Mouse (Mus musculus) cerebellum, adult 2 months (tissue): ENCODE measurements at regions not wholly inside any gene's neighbourhood (a gene's known extent, or its start where the extent isn't known, plus 50 kb on each side); places are given as distances from the start of the nearest gene placed in this dataset.
A peak's percentile ranks its signal among the peaks of the same experiment; 100 is the strongest.

Source experiments
- DNase-seq, 2 experiments: peaks; one replicate each; pipeline ENCODE4 v3.0.0; 2021
- H3K27ac ChIP-seq: fragments of 200-500 bp; 2 replicates; pipeline ENCODE4 v1.5.1; 2012; ENCODE audit warnings: low read length, control low read depth, inconsistent platforms; ENCODE audit not compliant: insufficient read depth
- H3K27me3 ChIP-seq: fragments of 200-500 bp; 2 replicates; pipeline ENCODE4 v1.6.1; 2012; ENCODE audit warnings: inconsistent platforms, mild to moderate bottlenecking, low read length, moderate library complexity; ENCODE audit not compliant: control insufficient read depth, insufficient read depth
- H3K4me1 ChIP-seq: fragments of 200-500 bp; 2 replicates; pipeline ENCODE4 v1.6.1; 2011; ENCODE audit warnings: low read length; ENCODE audit not compliant: control insufficient read depth, insufficient read depth
- H3K4me3 ChIP-seq: fragments of 200-500 bp; replicated peaks from 2 replicates; pipeline ENCODE3; 2011; ENCODE audit warnings: mild to moderate bottlenecking, low read depth, low read length, control low read depth; ENCODE audit not compliant: insufficient read depth
- CTCF ChIP-seq: fragments of 200-500 bp; IDR thresholded peaks from 2 replicates; pipeline ENCODE4 v1.5.1; 2011; ENCODE audit warnings: low read depth, mild to moderate bottlenecking, control low read depth, low read length, moderate library complexity, borderline replicate concordance; ENCODE audit not compliant: insufficient read depth
- POLR2A ChIP-seq: fragments of 200-500 bp; IDR thresholded peaks from 2 replicates; pipeline ENCODE4 v1.6.1; 2011; ENCODE audit warnings: low read length, control low read depth, borderline replicate concordance; ENCODE audit not compliant: insufficient read depth
- WGBS: fragments of 180-500 bp; shearing (Covaris S2); methylation state at CpG from one replicate; pipeline ENCODE4 v1.1.7; 2018; 5-methylcytosine and 5-hydroxymethylcytosine counted together

DNA sequence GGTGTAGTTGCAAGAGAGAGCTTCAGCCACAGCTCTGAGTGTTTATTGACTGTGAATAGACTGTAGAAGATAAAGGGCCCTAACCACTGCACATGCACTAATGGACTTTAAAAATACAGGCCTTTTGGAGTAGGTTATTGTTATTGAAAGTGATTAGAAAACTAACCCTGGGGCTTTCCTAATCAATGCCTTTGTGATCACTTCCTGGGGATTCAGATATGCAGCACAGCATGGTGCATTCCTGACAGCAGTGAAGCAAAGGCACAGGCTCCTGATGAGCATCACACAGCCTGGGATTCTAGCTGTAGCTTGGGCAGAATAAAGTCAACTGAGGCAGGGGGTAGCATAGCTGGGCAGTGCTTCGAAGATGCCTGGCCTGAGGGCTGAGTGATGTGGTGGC is 87.3 kb downstream of the Gm11077 start:
- H3K4me1 ChIP-seq, result no peaks in the 10 kb centered on the region

DNA sequence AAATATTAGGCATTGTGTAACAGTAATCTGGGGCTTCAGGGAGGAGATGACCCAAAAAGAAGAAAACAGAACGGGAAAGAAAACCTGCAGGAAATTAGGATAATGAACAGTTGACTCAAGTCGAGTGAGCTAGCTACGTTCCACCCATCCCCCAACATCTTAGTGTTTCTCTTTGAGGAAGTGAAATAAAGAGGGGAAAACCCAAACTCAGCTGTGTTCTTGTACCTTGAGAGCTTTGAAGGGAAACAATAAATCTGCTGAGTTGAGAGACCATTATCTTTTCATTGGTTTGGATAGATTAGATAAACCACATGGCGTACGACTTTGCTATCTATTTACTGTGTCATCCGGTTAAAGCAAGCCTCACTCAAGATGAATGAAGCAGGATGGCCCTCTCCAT is 87.7 kb downstream of the Gm11077 start:
- DNase-seq, result no peak
- Histone ChIP-seq H3K4me1 (no peaks in the 10 kb centered on the region), H3K27me3 (no peaks in the 10 kb centered on the region), H3K4me3 (no peak overlapping the region), H3K27ac (no peak overlapping the region)
- WGBS, result 69% methylated on average over 6 of the region's 6 CpGs
- TF ChIP-seq POLR2A, result no peak
- TF ChIP-seq CTCF, result no peak

More for the DNA sequence above, 87.3 kb downstream of the Gm11077 start:
- Histone ChIP-seq H3K27ac (no peak overlapping the region), H3K27me3 (no peaks in the 10 kb centered on the region), H3K4me3 (no peak overlapping the region)
- TF ChIP-seq CTCF (no peak), POLR2A (no peak)
- WGBS, result 32% methylated on average over 1 of the region's 1 CpGs
- DNase-seq, result no peak

DNA sequence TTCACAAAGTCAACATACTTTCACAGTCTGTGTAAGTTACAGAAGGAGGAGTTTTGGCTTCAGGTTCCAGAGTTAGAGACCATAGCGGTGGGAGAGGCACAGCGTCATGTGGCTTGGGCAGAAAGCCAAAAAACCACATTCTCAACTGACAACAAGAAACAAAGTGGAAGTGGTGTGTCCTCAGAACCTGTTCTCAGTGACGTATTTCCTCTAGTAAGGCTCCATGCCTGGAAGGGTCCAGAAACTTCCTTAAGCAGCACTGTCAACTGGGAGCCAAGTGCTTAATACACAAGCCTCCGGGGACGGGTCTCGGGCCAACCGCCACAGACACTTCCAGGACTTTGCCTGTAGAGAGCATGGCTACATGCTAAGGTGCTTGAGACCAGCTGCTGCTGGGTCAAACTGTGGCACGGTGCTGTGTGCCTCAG is 90.4 kb downstream of the Gm11077 start:
- no peak for DNase-seq
- no peak overlapping the region for H3K27ac ChIP-seq
- WGBS, result 24% methylated on average over 8 of the region's 8 CpGs
- no peaks in the 10 kb centered on the region for H3K4me1 ChIP-seq
- no peak overlapping the region for H3K4me3 ChIP-seq
- TF ChIP-seq CTCF (no peak), POLR2A (no peak)
- H3K27me3 ChIP-seq, result no peaks in the 10 kb centered on the region

DNA sequence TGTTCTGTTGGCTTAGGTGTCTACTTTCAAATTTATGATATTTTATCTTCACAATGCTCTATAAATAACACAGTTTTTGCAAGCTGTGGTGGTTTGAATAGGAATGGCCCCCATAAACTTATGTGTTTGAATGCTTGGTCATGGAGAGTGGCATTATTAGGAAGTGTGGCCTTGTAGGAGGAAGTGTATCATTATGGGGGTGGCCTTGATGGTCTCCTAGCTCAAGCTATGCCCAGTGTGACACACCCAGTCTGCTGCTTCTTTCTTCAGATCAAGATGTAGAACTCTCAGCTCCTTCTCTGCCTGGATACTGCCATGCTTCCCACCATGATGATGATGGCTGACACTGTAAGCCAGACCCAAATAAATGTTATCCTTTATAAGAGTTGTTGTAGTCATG is 97.4 kb downstream of the Gm11077 start:
- DNase-seq, result no peak
- H3K27me3 ChIP-seq, result no peaks in the 10 kb centered on the region
- H3K4me3 ChIP-seq, result no peak overlapping the region
- H3K4me1 ChIP-seq, result no peaks in the 10 kb centered on the region
- H3K27ac ChIP-seq, result no peak overlapping the region
- no peak for TF ChIP-seq POLR2A
- TF ChIP-seq CTCF, result no peak

DNA sequence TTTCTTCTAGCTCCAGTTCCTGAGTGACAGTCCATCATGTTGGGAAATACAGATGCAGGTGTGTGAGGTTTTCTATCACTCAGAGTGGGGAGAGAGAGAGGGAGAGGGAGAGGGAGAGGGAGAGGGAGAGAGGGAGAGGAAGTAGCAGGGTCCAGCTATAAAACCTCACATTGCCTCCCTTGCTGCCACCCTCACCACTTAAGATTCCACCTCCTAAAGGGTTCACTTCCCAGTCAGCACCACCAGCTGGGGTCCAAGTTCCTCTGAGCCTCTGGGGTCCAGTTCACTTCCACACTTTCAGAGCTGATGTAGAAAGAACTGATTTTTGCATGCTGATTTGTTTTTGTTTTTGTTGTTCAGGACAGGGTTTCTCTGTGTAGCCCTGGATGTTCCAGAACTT is 98.6 kb downstream of the Gm11077 start:
- DNase-seq, result no peak
- no peak overlapping the region for H3K4me3 ChIP-seq

DNA sequence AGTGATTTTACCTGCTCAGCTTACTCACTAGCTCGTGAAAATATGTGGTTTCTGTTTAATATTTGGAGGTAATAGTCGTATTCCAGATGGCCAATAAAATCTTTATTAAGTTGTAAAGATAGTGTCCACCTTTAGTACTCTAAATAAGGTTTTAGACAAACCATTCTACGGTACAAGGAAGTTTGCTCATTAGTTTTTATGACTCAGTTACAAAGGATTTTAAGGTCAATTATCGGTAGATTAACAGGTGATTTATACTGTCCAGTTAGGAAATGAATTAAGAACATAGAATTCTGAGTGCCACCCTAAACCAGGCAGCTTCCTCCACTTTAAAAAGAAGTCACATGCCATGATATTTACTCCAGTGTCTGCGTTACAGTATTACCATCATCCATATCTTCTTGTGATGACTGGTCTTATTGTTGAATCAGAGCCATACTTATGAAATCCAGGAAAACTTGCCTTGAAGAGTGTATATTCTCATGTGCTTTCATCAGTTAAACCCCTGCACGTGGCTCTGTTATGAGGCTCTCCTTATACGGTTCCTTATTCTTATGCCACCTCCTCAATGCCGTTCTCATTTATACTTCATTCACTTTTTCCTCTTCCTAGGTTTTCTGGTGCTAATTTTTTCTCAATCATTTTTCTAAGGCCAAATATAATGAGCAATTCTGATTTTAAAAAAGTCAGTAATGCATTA is 114.4 kb downstream of the Gm11077 start:
- H3K4me1 ChIP-seq, result no peaks in the 10 kb centered on the region

More for the DNA sequence above, 98.6 kb downstream of the Gm11077 start:
- TF ChIP-seq CTCF, result no peak
- TF ChIP-seq POLR2A, result no peak
- no peak overlapping the region for H3K27ac ChIP-seq
- H3K27me3 ChIP-seq, result no peaks in the 10 kb centered on the region
- no peaks in the 10 kb centered on the region for H3K4me1 ChIP-seq

DNA sequence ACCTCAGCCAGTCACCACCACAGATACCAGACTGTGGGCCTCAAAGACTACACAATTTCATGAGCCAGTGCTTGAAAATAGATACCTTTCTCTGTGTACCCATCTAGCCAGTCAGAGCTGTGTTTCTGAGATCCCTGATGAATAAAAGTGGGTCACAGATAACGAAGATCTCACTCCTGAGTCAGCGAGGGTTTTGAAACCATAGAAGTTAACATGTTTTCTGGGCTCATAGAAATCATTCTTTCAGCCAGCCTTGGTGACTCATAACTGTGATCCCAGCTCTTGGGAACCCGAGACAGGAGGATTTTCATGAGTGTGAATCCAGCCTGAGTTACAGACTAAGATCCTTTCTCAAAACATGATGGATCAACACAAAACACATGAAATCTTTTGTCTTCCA is 118.1 kb downstream of the Gm11077 start:
- TF ChIP-seq POLR2A (no peak), CTCF (no peak)
- Histone ChIP-seq H3K4me3 (no peak overlapping the region), H3K27ac (no peak overlapping the region), H3K4me1 (no peaks in the 10 kb centered on the region), H3K27me3 (no peaks in the 10 kb centered on the region)
- WGBS, result 89% methylated on average over 3 of the region's 3 CpGs
- DNase-seq, result no peak

More for the DNA sequence above, 114.4 kb downstream of the Gm11077 start:
- TF ChIP-seq CTCF, result no peak
- no peak for TF ChIP-seq POLR2A
- 88% methylated on average over 8 of the region's 8 CpGs for WGBS
- DNase-seq, result no peak
- Histone ChIP-seq H3K27ac (no peak overlapping the region), H3K4me3 (no peak overlapping the region), H3K27me3 (no peaks in the 10 kb centered on the region)

DNA sequence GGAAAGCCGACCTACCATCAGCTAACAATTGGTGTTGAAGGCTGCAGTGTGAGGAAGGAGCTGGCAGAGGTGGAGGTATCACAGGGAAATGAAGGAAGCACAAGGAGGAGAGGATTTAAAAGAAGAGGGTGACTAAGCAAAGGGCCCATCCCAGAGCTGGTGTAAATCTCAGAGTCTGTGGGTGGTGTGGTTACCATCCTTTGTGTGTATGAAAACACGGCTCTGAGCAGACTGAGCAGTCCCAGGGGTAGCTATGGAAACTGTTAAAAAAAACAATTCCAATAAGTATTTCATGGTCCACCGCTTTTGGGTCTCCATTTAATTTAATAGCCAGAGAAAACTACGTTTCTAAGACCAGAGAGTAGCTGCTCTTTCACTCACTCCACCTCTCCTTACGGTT is 123.3 kb downstream of the Gm11077 start:
- Histone ChIP-seq H3K27ac (no peak overlapping the region), H3K4me3 (no peak overlapping the region), H3K4me1 (no peaks in the 10 kb centered on the region), H3K27me3 (no peaks in the 10 kb centered on the region)
- DNase-seq, result no peak
- 67% methylated on average over 5 of the region's 5 CpGs for WGBS
- TF ChIP-seq POLR2A, result no peak
- TF ChIP-seq CTCF, result no peak

DNA sequence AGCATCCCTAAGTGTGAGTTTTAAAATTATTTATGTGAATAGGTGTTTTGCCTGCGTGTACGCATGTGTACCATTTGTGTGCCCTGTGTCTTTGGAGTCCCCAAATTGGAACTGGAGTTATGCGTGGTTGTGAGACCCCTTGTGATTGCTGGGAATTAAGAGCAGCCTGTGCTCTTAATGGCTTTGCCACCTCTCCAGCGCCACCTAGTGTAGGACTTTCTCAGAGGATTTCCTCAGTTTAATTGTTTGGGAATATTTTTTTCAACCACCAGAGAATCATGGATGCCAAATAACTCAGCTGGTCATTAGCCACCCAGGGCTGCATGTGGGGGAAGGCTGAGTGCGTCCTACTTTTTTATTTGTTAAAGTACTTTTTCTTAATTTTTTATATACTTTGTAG is 124.4 kb downstream of the Gm11077 start:
- 50% methylated on average over 5 of the region's 5 CpGs for WGBS
- Histone ChIP-seq H3K4me3 (no peak overlapping the region), H3K27ac (no peak overlapping the region), H3K27me3 (no peaks in the 10 kb centered on the region), H3K4me1 (peaks cover 2% of the 10 kb centered on the region; the same call in 1 of the 2 replicates)
- peak; percentile 27 to 49 for DNase-seq
- TF ChIP-seq POLR2A (no peak), CTCF (peak; percentile 49)
